Mouse (Mus musculus): ENCODE results near the gene Mcm8. TPM values are rescaled to one million over a fixed set of nuclear protein-coding genes. Genes with fewer than 3 reads are reported as not detected.

Gene Mcm8
- total RNA-seq, 2 experiments from 2014 or later = 3.6 to 4.9 TPM

DNA sequence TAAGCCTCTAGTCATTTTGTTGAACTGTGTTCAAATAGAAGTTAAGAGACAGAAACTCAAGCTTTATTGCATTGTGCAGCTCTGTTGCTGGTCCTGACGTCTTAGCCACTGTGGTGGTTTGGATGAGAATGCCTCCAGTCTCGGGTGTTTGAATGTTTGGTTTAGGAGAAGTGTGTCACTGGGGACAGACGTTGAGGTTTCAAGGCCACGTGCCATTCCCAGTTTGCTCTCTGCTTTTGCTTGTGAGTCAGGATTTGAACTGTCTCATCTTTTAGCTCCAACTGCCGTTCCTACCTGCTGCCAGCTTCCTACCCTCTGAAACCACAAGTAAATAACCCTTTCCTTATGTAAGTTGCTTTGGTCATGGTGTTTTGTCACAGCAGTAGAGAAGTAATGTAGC, 51.6 kb downstream of the Mcm8 start:
- DNase-seq (ENCODE audit: low spot score in 2 of 2) = no peak

DNA sequence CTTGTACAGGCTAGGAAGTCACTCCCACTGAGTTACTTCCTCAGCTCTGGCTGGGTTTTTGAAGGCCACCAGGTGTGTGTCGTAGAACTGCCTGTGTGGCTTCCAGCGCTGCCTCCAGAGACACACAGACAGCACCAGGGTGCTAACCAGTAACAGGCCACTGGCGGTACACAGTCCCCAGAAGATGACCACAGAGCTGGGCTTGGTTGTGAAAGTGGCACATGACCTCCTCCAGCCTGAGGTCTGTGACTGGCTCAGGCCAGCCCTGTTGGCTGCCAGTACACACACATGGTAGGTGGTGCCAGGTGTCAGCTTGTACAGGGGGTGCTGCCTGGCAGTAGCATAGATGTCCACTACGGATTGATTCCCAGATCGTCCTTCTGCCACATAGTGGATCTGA, 53.7 kb downstream of the Mcm8 start:
- intact Hi-C loops (cut with DNase I) = no loop called here

More for the DNA sequence above, 51.6 kb downstream of the Mcm8 start:
- intact Hi-C loops (cut with DNase I) = no loop called here

DNA sequence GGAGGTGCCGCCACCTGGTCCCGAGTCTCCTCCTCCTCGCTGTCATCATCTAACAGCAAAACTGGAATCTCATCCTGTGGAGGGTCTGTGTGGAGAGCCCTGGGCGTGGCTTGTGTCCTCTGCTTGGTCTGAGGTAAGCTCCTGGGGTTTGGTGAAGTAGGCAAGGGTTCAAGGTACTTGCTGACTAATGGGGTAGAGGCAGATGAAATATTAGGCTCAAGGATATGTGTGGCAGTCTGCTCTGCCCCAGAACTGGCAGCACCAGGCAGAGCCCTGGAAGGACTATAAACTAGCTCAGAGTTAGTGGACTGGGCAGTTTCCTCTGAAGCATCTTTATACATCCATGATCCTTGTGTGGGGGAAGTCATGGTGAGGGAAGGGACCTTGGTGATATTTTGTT, 54.3 kb downstream of the Mcm8 start:
- DNase-seq (ENCODE audit: low spot score in 2 of 2) = no peak
- intact Hi-C loops (cut with DNase I) = no loop called here

More for the DNA sequence above, 53.7 kb downstream of the Mcm8 start:
- DNase-seq (ENCODE audit: low spot score in 2 of 2) = no peak

DNA sequence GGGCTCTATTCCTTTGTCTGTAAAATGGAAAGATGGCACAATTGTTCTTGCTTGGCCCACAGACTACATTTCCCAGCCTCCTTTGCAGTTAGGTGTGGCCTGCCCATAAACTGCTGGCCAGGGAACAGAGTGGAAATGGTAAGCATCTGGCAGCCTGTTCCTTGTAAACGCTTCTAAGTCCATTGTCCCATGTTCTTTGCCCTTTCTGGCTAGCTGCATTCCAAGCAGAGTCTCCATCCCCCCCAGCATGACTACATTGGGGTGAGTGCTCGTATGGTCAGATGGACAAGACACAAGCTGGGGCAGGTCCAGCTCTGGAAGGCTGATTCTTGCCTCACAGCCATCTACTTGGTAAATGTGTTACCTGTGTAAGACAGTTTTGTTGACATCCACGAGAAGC, 55.7 kb downstream of the Mcm8 start:
- no peak for DNase-seq (ENCODE audit: low spot score in 2 of 2)
- intact Hi-C loops (cut with DNase I) = no loop called here

DNA sequence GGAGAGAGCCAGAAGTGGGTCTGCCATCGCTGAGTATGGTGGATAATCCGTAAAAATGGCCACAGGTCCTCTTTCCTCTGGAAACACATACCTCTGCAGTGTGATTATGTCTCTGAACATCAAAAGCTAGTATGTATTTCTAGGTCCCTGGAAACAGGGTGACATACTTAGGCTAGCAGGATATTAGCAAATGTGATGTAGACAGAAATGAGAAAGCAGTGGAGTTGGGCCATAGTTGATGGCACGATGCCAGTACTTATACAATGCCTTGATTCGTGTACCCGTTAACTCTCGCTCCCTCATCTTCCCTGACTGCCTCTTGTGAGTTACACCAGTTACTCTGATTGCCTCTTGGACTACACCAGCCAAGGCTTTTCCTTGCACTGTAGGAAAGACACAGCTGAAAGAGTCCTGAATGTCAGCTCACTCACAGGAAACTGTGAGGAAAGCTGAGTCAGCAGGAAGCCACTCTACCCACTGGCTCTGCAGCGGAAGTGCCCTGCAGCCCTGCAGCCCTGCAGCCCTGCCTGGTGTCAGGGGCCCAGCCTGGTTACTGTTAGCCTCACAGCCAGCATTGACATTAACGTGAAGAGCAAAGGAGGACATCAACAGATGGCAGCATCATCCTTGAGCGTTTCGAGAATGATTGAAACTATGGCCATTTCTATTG, 57.9 kb downstream of the Mcm8 start:
- DNase-seq (ENCODE audit: low spot score in 2 of 2) = no peak
- intact Hi-C loops (cut with DNase I) = no loop called here

DNA sequence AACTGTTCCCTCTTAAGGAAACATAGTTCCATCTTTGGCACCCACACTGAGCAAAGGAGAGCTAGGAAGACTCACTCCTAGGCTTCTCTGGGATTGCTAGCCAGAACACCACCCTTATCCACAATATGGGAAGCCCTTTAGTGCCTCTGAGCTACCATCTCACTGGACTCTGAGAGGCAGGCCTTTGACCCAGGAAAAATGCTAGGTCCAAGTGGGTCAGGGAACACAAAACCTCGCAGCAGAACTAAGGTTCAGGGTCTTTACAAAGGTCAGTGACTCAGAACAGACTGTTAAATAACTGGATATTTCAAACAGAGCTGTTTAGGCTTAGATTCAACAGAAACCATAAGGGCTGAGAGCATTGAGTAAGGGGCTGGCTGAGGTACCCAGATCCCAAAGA, 61.0 kb downstream of the Mcm8 start:
- DNase-seq (ENCODE audit: low spot score in 2 of 2) = no peak

DNA sequence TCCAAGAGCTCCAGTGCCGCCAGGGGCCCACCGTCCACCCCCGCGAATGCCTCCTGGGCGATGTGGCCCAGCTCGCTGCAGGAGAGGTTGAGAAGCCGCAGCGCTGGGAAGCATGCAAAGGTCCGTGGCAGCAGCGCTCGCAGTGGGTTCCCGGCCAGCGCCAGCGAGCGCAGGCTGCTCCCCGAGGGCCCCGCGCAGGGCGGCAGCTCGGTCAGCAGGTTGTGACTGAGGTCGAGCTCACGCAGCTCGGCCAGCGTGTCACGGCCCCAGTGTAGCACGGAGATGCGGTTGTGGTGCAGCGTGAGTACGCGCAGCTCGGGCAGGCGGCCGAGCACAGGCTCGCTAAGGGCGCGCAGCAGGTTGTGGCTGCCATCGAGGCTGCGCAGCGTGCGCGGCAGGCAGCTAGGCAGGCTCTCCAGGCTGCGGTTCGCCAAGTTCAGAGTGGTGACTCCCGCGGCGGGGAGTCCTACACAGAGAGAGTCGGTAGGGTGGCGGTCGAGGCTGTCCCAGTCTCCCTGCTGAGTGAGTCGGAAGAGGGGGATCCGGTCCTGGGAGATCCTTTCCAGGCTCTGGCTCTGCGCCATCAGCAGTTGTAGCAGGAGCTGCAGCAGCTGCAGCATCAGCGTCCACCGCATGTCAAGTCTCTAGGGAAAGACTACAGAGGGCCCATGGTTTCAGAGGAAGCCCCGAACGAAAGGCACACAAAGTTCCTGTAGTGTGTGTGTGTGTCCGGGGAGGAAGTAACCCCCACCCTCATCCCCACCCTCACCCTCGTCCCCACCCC, 63.5 kb downstream of the Mcm8 start:
- intact Hi-C loops (cut with DNase I) = no loop called here
- DNase-seq (ENCODE audit: low spot score in 2 of 2) = peak; percentile 26 to 46

More for the DNA sequence above, 61.0 kb downstream of the Mcm8 start:
- intact Hi-C loops (cut with DNase I) = no loop called here

DNA sequence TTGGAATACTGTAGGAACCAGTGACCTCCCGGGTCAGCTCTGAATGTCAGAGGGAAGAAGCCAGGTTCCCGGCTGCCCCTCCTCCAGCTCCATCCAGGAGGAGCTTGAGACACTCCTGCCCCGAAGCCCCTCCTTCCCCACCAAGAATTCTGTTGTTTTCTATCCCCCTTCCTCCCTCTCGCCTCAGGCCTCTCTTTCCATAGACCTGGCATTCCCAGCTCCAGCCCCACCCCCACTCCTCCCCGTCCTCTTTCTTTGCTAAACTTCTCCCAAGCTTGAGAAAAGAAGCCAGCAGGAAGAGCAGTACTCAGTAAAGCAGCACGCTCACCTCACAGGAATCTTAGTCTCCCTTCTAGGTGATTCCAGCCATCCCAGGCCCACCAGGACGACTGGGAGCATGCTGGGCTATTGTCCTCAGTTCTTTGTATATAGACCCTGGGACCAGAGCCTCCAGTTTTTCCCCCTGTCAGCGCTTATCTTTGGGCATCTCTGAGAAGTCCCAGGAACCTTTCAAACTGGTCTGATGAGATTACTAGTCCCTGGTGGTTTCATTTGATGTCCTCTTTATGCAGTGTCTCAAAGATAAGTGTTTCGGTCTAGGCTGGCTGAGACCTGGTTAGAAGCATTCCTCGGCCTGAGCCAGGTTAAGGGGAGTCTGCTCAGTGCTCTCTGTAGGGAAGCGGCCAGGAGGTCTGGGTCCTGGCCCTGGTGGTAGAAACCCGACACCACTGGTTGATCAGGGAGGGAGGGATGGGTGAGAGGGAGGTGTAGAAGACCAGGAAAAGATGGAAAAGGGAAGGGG, 65.1 kb downstream of the Mcm8 start, which contains the start of gene Lrrn4:
Gene Lrrn4, minus strand, starts transcription at position 48 of the 802 bp plus-strand sequence.
- intact Hi-C loops (cut with DNase I) = no loop called here

DNA sequence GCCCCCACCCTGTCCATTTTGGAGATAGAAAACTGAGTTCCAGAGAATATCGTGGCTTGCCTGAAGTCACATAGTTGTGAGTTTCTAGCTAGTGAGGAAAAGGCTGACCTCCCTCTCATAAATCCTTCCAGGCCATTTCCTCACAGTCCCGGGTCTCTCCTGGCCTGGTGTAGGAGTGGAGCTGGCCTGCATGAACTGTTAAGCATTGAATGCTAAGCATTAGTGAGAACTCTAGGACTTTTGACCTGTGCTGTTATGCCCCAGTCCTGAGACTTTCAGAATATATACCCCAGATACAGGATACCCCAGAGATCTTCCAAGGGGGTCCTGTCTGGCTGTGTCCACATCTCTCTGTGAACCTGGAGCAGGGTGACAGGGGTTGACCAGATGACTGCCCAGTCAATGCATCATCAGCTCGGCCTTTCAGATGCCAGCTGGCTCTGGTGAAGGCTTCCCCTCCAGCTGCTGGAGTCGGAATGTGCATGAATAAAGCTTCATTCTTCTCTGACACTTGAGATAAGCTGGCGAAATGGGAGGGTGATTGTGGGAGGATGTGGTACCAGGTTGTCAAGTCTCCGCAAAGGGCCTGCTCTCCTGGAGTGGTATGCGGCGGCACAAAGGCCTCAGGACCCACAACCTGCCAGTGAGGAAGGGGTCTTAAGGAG, 68.5 kb downstream of the Mcm8 start:
- intact Hi-C loops (cut with DNase I) = no loop called here
- DNase-seq (ENCODE audit: low spot score in 2 of 2) = no peak

More for the DNA sequence above, 65.1 kb downstream of the Mcm8 start, which contains the start of gene Lrrn4:
- no peak for DNase-seq (ENCODE audit: low spot score in 2 of 2)

DNA sequence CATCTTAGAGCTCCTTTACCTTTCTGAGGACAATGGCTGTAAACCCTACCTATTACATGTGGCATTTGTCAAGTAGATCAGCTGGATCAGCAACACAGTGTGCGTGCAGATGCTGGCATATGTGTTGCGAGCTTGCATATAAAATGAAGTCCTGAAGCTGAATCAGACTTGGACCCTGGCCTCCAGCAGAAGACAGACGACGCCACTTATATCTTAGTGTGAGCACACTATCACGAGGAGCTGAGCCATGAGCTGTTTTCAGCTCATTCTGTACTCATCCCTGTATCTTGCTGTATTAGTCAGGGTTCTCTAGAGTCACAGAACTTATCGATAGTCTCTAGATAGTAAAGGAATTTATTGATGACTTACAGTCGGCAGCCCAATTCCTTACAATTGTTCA, 69.4 kb downstream of the Mcm8 start:
- DNase-seq (ENCODE audit: low spot score in 2 of 2) = peak in 1 of 2 experiments; percentile 24

More for the DNA sequence above, 69.4 kb downstream of the Mcm8 start:
- intact Hi-C loops (cut with DNase I) = no loop called here

Other genes starting within 250 kb of the Mcm8 start
- 100 to 1,000 TPM; 120 to 135 TPM for gene Gpcpd1, start 228.4 kb upstream of the Mcm8 start, total RNA-seq (2021)
- 1 to 10 TPM; 7.3 to 9.8 TPM for gene Shld1, start 129.2 kb upstream of the Mcm8 start, total RNA-seq (2021)
- 100 to 1,000 TPM; 230 to 242 TPM for gene Chgb, start 34.9 kb upstream of the Mcm8 start, total RNA-seq (2021)
- gene Trmt6, start 86 bp upstream of the Mcm8 start, total RNA-seq (2021) = 10 to 100 TPM; 22.4 to 28.4 TPM
- 10 to 100 TPM; 26.4 to 29.1 TPM for gene Crls1, start 30.5 kb downstream of the Mcm8 start, total RNA-seq (2021)
- gene Lrrn4, start 64.8 kb downstream of the Mcm8 start, total RNA-seq (2021) = under 1 TPM; 0.32 to 0.33 TPM
- gene Fermt1, start 129.8 kb downstream of the Mcm8 start, total RNA-seq (2021) = under 1 TPM; 0.11 to 0.66 TPM